Mouse (Mus musculus) embryo, embryonic 10.5 days (tissue): Measurements from ENCODE around the gene Supt4a.
A peak's percentile ranks its signal among the peaks of the same experiment; 100 is the strongest.

ENCODE experiments used
- DNase-seq: peaks from one replicate; pipeline ENCODE4 v3.0.0-alpha.2; 2015; ENCODE audit warnings: low spot score

Supt4a gene

DNA sequence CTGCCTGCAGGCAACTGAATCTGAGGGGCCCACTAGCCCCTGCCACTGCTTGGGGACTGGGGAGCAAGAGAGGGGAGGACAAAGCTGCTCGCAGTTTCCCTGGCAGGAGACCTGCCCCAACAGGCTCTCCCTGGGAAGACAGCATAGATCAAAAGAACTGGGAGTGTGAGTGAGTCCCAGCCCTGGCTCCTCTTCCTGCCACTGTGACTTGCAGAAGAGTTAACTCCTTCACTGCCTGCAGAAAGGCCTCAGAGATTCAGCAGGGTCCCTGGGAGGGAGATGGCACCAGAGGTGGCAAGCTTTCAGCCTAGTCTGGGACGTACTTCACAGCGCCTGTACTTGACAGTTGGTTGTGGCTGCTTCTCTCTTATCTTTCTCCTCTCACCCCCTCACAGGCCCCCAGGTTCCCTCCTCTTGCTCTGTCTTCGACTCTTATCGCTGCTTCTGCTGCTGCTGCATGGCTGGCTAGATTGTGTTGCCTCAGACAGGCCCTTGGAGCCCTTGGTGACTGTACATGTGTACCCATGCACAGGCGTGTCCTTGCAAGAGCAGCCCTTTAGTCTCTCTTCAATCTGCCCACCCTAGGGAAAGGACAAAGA is 11.3 kb upstream of the Supt4a start:
- DNase-seq: peak; percentile 59

DNA sequence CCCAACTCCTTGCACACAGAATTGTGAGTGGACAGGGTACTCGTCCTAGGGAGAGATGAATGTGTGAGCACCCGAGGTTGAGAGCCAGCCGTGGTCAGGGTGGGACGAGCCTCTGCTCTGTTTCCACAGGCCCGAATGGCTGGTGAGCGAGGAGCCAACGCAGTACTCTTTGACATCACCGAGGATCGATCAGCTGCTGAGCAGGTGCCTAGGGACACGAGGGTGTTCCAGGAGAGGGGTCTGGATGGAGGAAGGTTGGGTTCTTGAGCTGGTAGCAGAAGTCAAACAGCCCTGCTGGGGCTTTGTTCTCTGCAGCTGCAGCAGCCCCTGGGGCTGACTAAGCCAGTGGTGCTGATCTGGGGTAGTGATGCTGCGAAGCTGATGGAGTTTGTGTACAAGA is 10.3 kb upstream of the Supt4a start:
- DNase-seq: no peak

DNA sequence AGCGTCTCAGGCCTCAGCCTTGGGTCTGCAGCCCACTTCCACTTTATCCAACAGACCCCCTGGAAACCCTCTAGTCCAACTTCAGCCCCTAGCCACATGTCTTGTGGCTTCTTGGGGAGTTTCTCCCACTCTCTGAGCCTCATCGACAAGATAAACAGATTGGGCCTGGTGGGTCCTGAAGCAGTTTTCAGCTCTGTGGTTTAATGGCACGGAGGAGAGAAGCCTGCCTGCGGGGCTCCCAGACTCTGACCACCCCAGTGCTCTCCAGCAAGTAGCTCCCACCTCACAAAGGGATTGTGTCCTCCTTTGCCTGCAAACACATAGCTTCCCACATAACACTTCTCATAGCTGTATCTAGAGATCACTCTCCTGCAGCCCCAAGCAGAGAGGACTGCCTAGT is 9.9 kb upstream of the Supt4a start:
- no peak for DNase-seq

DNA sequence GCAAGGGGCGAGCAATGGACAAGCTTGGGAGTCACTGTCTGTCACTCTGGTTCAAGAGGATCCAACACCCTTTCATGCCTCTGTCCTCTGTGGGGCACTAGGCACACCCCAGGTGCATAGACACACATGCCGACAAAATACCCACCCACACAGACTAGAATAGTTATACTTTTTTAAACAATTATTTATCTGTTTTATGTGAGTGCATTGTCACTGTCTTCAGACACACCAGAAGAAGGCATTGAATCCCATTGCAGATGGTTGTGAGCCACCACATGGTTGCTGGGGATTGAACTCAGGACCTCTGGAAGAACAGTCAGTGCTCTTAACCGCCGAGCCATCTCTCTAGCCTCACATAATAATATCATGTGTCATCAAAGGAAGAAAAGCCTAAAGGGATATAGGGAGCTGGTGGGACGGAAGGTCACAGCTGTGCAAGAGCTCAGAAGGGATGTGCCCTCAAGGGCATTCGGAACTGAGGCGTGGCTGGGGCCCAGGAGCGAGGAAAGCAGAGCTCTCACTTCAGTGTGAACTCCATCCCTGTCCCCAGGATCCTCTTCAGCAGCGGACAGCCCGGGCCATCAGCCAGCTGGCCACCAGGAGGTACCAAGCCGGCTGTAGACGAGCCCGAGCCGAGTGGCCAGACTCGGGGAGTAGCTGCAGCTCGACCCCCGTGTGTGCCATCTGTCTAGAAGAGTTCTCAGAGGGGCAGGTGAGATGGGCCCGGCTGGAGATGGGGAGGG is 8.3 kb upstream of the Supt4a start:
- no peak for DNase-seq

DNA sequence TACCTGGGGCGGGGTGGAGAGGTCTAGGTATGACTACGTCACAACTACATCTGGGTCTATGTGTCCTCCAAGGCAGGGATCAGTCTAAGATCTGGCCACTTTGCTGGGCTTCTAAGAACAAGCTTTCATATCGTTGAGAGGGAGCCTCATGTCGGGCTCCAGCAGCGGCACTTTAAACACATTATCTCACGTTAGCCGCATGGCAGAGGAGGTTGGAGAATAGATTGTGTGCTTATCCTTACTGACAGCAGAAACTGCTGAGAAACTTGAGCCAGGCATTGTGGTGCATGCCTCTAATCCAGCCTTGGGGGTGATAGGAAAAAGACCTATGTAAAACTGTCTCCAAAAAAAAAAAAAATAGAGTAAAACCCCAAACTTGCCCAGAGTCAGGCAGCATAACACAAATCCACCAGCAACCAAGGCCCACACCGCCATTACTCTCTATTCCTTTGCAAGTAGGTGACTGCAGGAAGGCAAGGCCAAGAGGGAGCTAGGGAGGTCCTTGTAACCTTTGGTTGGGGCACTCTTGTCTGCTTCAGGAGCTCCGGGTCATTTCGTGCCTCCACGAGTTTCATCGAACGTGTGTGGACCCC is 7.7 kb upstream of the Supt4a start:
- DNase-seq: no peak

GRCm38 (mm10) chr11:87730652-87731310 is 6.6 kb upstream of the Supt4a start:
- DNase-seq: no peak

- no peak for DNase-seq
Measured at GRCm38 (mm10) chr11:87734346-87734745, 3.0 kb upstream of the Supt4a start.

- DNase-seq: no peak
Measured at GRCm38 (mm10) chr11:87735691-87736090, 1.7 kb upstream of the Supt4a start.

DNA sequence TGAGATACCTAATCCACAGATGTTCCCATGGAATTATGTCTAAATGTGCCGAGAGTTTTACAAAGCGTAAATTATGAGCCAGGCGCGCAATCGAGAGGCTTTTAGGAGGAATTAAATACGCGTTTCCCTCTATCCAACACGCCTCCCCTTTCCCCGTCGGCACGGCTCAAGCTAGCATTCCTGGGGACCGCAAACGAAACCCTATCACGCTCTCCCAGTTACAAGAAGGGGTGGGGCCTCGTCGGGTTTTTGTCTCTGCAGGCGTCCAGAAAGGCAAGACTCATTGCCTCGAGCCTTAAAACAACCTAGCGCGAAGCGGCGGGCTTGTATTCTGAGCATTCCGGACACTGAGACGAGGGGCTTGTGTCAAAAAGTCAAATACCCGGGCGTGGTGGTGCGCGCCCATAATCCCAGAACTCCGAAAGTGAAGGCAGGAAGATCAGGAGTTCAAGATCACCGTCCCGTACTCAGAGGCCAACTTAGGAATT is 661 bp upstream of the Supt4a start:
- peak; percentile 82 for DNase-seq

- DNase-seq: no peak
Measured at GRCm38 (mm10) chr11:87743691-87744090, 6.3 kb downstream of the Supt4a start.

DNA sequence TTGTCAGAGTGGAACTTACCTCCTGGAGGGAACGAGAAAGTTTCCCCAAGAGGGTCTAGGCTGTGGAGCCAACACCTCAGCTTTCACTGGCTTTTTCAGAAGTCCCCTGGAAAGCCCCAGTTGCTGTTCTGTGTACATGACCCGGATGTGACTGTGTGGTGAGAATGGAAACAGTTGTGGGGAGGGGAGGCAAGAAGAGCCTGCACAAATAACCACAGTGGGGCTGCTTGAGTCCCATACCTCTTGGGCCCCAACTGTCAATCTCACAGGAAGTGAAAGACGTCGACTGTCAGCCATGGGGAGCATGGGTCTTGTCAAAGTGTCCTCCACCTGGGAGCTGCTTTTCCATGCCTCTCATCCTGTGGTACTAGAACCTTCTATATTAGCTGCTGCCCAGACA is 7.6 kb downstream of the Supt4a start:
- DNase-seq: no peak

GRCm38 (mm10) chr11:87745632-87746555 is 8.5 kb downstream of the Supt4a start:
- DNase-seq: no peak

DNA sequence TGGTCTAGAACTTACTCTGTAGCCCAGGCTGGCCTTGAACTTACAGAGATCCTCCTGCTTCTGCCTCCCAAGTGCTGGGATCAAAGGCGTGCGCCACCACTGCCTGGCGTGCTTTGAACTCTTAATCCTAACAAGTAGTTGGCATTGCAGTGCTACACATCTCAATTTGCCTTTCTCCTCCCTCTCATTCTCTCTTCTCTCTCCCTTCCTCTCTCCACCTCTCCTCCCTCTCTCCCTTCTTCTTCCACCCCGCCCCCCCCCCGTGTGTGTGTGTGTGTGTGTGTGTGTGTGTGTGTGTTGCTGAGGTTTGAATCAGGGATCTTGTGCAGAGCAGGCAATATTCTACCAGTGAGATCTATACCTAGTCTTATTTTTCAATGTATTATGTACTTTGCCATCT is 10.0 kb downstream of the Supt4a start:
- DNase-seq: no peak

DNA sequence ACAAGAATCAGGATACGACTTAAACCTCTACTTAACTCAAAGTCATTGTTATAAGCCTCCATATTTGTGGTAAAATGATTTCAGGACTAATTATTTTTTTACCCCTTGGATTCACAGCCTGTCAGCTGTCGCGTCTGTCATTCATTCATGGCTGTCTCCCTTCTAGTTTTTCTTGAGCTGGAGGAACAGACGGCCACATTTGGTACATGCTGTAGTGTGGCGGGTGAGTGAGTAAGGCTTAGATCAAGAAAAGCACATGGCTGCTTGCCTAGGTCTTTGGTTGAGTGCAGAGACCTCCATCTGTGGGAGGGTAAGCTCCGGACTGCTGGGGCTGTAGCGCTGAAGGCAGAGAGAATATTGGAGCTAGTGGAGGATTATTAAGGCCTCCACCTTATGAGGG is 10.4 kb downstream of the Supt4a start:
- no peak for DNase-seq

GRCm38 (mm10) chr11:87748132-87749119 is 11.1 kb downstream of the Supt4a start:
- DNase-seq: peak; percentile 37

GRCm38 (mm10) chr11:87749192-87750042 is 12.1 kb downstream of the Supt4a start:
- peak; percentile 23 for DNase-seq

DNA sequence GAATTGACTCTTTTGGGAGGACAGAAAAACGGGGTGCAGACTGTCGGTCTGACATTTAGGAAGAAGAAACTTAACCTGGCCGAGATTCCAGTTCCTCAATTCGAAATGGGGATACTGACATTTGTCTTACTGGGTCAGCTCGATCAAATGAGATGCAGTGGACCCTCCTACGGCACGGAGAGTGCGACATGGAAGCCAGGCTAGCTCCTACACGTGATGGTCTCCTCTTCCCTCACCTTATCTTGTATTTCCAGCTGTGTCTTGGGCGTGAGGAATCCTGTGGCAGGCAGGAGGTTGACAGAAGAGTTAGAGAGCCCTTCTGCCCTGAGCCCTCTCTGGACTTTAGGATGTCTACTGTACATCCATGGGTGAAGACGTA is 12.7 kb downstream of the Supt4a start:
- DNase-seq: no peak

GRCm38 (mm10) chr11:87750521-87750920 is 13.2 kb downstream of the Supt4a start:
- DNase-seq: no peak

DNA sequence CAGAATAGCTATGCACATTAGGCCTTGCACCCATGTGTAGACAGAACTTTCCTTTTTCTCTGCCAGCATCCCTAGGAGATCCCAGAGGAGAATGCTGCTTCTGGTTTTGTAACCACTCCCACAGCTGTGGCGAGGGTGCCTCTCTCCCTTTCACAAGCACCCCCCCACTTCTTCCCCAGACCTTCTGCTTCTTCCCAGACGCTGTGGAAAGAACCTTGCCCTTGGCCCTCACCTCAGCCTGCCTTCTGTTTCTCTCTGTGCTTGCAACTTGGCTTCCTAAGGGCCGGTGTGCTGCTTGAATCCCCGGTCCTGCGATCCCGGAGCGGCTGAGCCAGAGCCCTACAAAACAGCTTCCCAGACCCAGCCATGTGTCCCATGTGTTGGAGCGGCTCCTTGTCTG is 13.7 kb downstream of the Supt4a start:
- no peak for DNase-seq
